Mouse (Mus musculus) kidney, embryonic 15.5 days (tissue): Measurements from ENCODE around the gene Rab4b. TPM values are rescaled to one million over a fixed set of nuclear protein-coding genes. Genes with fewer than 3 reads are reported as not detected.

Experiments
- ATAC-seq: fragments of 200-750 bp; cut with Nextera tagmentation; replicated peaks from 2 replicates; pipeline ENCODE4 v1.8.0; 2017; ENCODE audit warnings: moderate TSS enrichment; ENCODE audit not compliant: low FRiP score
- H3K27ac ChIP-seq: fragments of 300-500 bp; sonication (generic); 2 replicates; pipeline ENCODE4 v1.5.1; 2015; ENCODE audit warnings: mild to moderate bottlenecking, inconsistent platforms
- H3K27me3 ChIP-seq: fragments of 300-500 bp; sonication (generic); 2 replicates; pipeline ENCODE4 v1.6.1; 2015; ENCODE audit warnings: inconsistent platforms
- H3K36me3 ChIP-seq: fragments of 300-500 bp; sonication (generic); 2 replicates; pipeline ENCODE4 v1.6.1; 2015; ENCODE audit warnings: inconsistent platforms
- H3K4me1 ChIP-seq: fragments of 300-500 bp; sonication (generic); 2 replicates; pipeline ENCODE4 v1.6.1; 2015; ENCODE audit warnings: inconsistent platforms
- H3K4me2 ChIP-seq: fragments of 300-500 bp; sonication (generic); 2 replicates; pipeline ENCODE4 v1.6.1; 2015; ENCODE audit warnings: moderate library complexity, mild to moderate bottlenecking, inconsistent platforms
- H3K4me3 ChIP-seq: fragments of 300-500 bp; sonication (generic); replicated peaks from 2 replicates; pipeline ENCODE4 v1.5.1; 2015; ENCODE audit warnings: mild to moderate bottlenecking, inconsistent platforms
- H3K9ac ChIP-seq: fragments of 300-500 bp; sonication (generic); 2 replicates; pipeline ENCODE4 v1.6.1; 2015; ENCODE audit warnings: mild to moderate bottlenecking, inconsistent platforms
- H3K9me3 ChIP-seq: fragments of 300-500 bp; sonication (generic); replicated peaks from 2 replicates; pipeline ENCODE4 v1.6.1; 2016; ENCODE audit warnings: inconsistent platforms
- WGBS: fragments of 180-500 bp; shearing (Covaris S2); methylation state at CpG from one replicate; pipeline ENCODE4 v1.1.7; 2015; ENCODE audit warnings: mixed read lengths; 5-methylcytosine and 5-hydroxymethylcytosine counted together
- polyA plus RNA-seq: library from polyadenylated mRNA; unstranded; fragments of >200 nt; fragmentation: Nextera tagmentation; extraction: Ambion mirVana; gene quantifications from 2 replicates; pipeline ENCODE4 v1.2.1, GENCODE M21; 2015

Rab4b gene
- polyA plus RNA-seq, 1 experiment from 2014 or later, result 66.8 TPM

GRCm38 (mm10) chr7:27180837-27181695 lies 2.4 kb upstream of the Rab4b start, which contains the start of the genes Gm21983 and Mia:
Gene Gm21983, minus strand, starts transcription at chr7:27181086.
Gene Mia, minus strand, starts transcription at chr7:27181157.
- Histone ChIP-seq H3K36me3 (peaks cover 29% of the 10 kb centered on the region), H3K9ac (no peak within 1 kb of the TSS; the same call in 1 of the 2 replicates), H3K4me2 (peak within 1 kb of the TSS; percentile 56; the same call in 1 of the 2 replicates), H3K27ac (peak within 1 kb of the TSS; percentile 97), H3K4me1 (peaks cover 28% of the 10 kb centered on the region), H3K27me3 (no peaks in the 10 kb centered on the region), H3K9me3 (no peaks in the 10 kb centered on the region), H3K4me3 (peak within 1 kb of the TSS; percentile 16; the same call in 1 of the 2 replicates)
- WGBS, result 57% methylated on average over 14 of the region's 14 CpGs
- ATAC-seq, result no peak

DNA sequence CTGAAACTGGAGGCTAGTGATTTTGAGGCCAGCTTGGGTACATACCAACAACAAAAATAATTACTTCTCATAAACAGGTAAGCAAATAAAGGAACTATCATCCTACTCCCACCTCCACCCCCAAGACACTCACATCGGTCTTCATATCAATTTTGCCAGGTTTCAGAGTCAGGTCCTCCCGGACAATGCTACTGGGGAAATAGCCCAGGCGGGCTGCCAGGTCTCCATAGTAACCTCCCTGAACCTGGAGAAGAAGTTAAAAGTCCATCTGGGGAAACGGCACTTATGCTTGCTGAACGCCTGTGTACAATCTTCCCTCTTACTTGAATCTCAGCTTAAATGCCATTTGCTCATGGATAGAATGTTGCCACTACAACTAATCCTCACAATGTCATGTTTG lies 1.3 kb upstream of the Rab4b start:
- Histone ChIP-seq H3K9me3 (no peaks in the 10 kb centered on the region), H3K4me1 (peaks cover 28% of the 10 kb centered on the region), H3K9ac (no peak overlapping the region), H3K4me3 (0 out of 2 replicates have a peak overlapping the region, but pooled peaks have one; percentile 10), H3K27ac (peak overlapping the region; percentile 97), H3K36me3 (peaks cover 22% of the 10 kb centered on the region), H3K27me3 (no peaks in the 10 kb centered on the region), H3K4me2 (peak overlapping the region; percentile 56)
- 61% methylated on average over 5 of the region's 5 CpGs for WGBS
- no peak for ATAC-seq

GRCm38 (mm10) chr7:27179217-27179918 lies 672 bp upstream of the Rab4b start:
- H3K9ac ChIP-seq, result peak overlapping the region; percentile 23
- H3K9me3 ChIP-seq, result no peaks in the 10 kb centered on the region
- peak overlapping the region; percentile 70 for H3K4me3 ChIP-seq
- no peak for ATAC-seq
- 47% methylated on average over 16 of the region's 16 CpGs for WGBS
- no peaks in the 10 kb centered on the region for H3K27me3 ChIP-seq
- peaks cover 28% of the 10 kb centered on the region for H3K4me1 ChIP-seq
- peak overlapping the region; percentile 97 for H3K27ac ChIP-seq
- H3K4me2 ChIP-seq, result peak overlapping the region; percentile 56
- peaks cover 22% of the 10 kb centered on the region for H3K36me3 ChIP-seq

GRCm38 (mm10) chr7:27177942-27178323 lies 763 bp downstream of the Rab4b start:
- Histone ChIP-seq H3K9ac (peak overlapping the region; percentile 61), H3K9me3 (no peaks in the 10 kb centered on the region), H3K4me3 (peak overlapping the region; percentile 70), H3K36me3 (peaks cover 24% of the 10 kb centered on the region), H3K4me1 (peaks cover 28% of the 10 kb centered on the region), H3K4me2 (peak overlapping the region; percentile 56), H3K27ac (peak overlapping the region; percentile 97), H3K27me3 (no peaks in the 10 kb centered on the region)
- WGBS, result 19% methylated on average over 4 of the region's 4 CpGs
- ATAC-seq, result peak; percentile 0; the same call in 1 of the 2 replicates

- peaks cover 16% of the 10 kb centered on the region for H3K4me1 ChIP-seq
- ATAC-seq, result no peak
- 93% methylated on average over 7 of the region's 7 CpGs for WGBS
- H3K36me3 ChIP-seq, result peaks cover 43% of the 10 kb centered on the region
- no peak overlapping the region for H3K9ac ChIP-seq
- no peak overlapping the region for H3K4me2 ChIP-seq
- H3K27ac ChIP-seq, result no peak overlapping the region
- H3K4me3 ChIP-seq, result no peak overlapping the region
- H3K27me3 ChIP-seq, result no peaks in the 10 kb centered on the region
- H3K9me3 ChIP-seq, result no peaks in the 10 kb centered on the region
Observed at GRCm38 (mm10) chr7:27174896-27175295, 3.8 kb downstream of the Rab4b start.

DNA sequence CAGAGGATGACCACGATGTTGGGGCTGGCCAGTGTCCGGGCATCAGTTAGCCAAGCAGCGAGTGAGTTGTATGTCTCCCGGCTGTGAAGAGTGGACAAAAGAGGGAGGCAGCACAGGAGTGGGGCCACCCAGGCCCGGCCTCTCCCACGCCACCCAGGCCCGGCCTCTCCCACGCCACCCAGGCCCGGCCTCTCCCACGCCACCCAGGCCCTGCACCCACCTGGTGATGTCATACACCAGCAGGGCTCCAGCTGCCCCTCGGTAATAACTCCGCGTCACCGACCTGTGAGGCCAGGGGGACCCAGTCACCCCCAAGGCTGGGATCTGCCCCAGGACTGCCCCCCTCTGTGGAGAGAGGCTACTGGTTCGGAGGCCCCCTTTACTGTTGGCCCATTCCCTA lies 4.2 kb downstream of the Rab4b start:
- Histone ChIP-seq H3K27ac (no peak overlapping the region), H3K27me3 (no peaks in the 10 kb centered on the region), H3K4me1 (peaks cover 12% of the 10 kb centered on the region), H3K4me3 (no peak overlapping the region), H3K9me3 (no peaks in the 10 kb centered on the region), H3K36me3 (peaks cover 43% of the 10 kb centered on the region), H3K4me2 (no peak overlapping the region), H3K9ac (no peak overlapping the region)
- WGBS, result 91% methylated on average over 15 of the region's 15 CpGs
- ATAC-seq, result no peak

DNA sequence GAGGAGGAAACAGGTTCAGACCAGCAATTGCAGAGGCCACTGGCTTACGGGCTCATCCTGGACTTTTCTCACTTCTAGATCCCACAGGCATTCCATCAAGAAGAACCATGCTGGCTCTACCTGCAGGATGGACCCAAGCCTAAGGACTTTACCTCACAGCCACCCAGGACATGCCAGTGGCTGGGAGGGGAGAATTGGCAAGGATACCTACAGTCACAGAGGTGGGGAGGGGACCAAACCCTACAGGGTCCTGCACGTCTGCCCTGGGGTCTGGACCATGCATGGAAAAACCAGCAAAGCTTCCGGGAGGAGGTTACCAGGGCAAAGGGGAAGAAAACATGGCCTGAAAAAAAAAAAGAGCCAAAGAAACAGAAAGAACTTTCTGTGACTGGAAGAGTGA lies 7.7 kb downstream of the Rab4b start:
- no peak for ATAC-seq
- no peaks in the 10 kb centered on the region for H3K27me3 ChIP-seq
- WGBS, result 81% methylated on average over 3 of the region's 3 CpGs
- H3K9ac ChIP-seq, result no peak overlapping the region
- peaks cover 10% of the 10 kb centered on the region for H3K4me1 ChIP-seq
- no peaks in the 10 kb centered on the region for H3K9me3 ChIP-seq
- peaks cover 43% of the 10 kb centered on the region for H3K36me3 ChIP-seq
- H3K4me3 ChIP-seq, result no peak overlapping the region
- no peak overlapping the region for H3K4me2 ChIP-seq
- no peak overlapping the region for H3K27ac ChIP-seq

DNA sequence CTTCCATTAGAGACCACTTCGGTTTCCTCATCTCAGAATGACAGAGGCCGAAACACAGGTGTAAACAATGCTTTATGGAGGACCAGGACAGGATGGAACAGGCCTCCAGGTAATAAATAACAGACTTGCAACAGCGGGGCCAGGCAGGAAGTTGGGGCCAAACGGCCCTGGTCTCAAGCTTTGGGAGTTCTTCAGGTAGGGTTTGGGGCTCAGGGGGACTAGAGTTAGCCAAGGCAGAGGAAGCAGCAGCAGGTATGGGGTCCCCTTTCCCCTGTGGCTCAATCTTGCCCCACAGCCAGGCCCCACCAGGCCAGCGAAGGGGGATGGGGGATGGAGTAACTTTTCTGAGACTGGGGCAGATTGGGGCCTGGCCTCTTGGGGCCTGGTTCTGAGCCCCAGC lies 10.3 kb downstream of the Rab4b start:
- no peak overlapping the region for H3K27ac ChIP-seq
- peaks cover 38% of the 10 kb centered on the region for H3K36me3 ChIP-seq
- WGBS, result 79% methylated on average over 5 of the region's 5 CpGs
- H3K9me3 ChIP-seq, result no peaks in the 10 kb centered on the region
- peaks cover 35% of the 10 kb centered on the region for H3K4me1 ChIP-seq
- H3K4me3 ChIP-seq, result no peak overlapping the region
- ATAC-seq, result no peak
- H3K27me3 ChIP-seq, result no peaks in the 10 kb centered on the region
- H3K4me2 ChIP-seq, result no peak overlapping the region
- H3K9ac ChIP-seq, result no peak overlapping the region

DNA sequence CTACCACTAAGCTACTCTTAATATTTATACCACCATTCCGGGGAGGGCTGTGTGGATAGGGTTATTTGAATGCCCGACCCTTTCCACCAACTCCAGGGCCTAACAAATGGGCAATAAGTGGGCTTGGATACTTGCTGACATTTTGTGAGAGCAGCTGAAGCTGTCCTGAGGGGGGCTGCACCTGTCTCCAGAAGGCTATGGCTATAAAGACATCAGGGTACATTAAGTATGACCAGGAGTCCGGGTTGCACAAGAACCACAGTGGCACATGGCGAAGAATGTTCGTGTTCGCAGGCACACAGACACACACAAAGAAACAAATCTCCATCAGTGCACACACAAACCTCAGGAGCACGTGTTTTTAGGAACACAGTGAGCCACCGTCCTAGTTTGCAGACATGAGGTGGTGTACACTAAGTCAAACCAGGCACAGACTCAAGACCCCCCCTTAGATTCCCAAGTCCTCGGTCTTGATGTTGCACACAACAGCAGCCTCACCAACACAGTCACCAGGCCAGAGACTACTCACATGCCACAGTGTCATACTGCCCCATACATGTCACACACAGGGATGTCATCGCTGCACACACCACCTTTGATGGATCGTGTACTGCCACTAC lies 11.1 kb downstream of the Rab4b start:
- WGBS, result 71% methylated on average over 11 of the region's 11 CpGs
- Histone ChIP-seq H3K4me2 (peak overlapping the region; percentile 86), H3K9ac (peak overlapping the region; percentile 79), H3K27me3 (no peaks in the 10 kb centered on the region), H3K9me3 (no peaks in the 10 kb centered on the region), H3K4me3 (peak overlapping the region; percentile 72), H3K4me1 (peaks cover 43% of the 10 kb centered on the region), H3K36me3 (peaks cover 37% of the 10 kb centered on the region), H3K27ac (peak overlapping the region; percentile 99)
- ATAC-seq, result no peak

DNA sequence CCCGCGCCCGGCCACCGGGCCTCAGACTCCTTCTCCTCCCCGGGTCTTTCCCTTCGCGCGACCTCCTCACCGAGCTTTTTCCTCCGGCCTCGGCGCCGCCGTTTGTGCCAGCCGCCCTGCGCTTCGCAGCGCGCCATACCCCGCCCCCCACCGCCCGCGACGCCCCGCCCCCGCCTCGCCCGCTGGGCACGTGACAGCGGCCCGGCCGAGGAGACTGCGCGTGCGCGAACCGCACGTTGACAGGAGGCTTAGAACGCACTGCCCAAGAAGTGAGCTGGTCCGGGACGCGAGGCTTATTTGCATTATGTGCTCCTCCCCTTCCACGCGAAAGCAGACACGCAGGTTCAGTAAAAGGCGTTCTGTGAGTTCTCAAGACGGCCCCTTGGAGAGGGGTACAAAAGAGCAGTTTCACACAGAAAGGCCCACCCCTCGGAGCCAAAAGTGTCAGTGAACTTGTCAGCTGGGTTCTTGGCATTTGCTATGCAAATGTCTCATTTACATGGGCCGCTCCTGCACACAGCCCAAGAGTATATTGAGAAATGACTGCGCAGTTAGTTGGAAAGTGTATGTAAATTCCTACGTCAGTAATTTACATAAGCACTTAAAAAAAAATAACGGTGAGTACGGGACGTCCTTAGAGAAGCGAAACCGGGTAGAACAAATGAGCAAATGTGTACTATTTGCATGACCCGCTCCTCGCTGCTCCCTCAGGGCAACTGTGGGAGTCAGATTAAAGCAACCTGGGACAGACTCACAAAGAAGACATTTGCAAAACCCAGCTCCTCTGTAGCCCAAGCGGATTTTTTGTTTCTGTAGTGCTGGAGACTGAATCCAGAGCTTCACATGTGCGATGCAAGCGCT lies 11.9 kb downstream of the Rab4b start, which contains the start of gene Egln2:
TSS of gene Egln2 (minus strand) at position 189 of the 861 bp plus-strand sequence.
- Histone ChIP-seq H3K27ac (peak within 1 kb of the TSS; percentile 99), H3K36me3 (peaks cover 37% of the 10 kb centered on the region), H3K9ac (peak within 1 kb of the TSS; percentile 79), H3K4me1 (peaks cover 51% of the 10 kb centered on the region), H3K4me3 (peak within 1 kb of the TSS; percentile 72), H3K27me3 (no peaks in the 10 kb centered on the region), H3K4me2 (peak within 1 kb of the TSS; percentile 86), H3K9me3 (no peaks in the 10 kb centered on the region)
- WGBS, result 2% methylated on average over 57 of the region's 61 CpGs
- ATAC-seq, result peak; percentile 84

GRCm38 (mm10) chr7:27166229-27166613 lies 12.5 kb downstream of the Rab4b start:
- H3K27me3 ChIP-seq, result no peaks in the 10 kb centered on the region
- peak overlapping the region; percentile 99 for H3K27ac ChIP-seq
- peaks cover 57% of the 10 kb centered on the region for H3K4me1 ChIP-seq
- WGBS, result 0% methylated on average over 28 of the region's 43 CpGs
- peak overlapping the region; percentile 72 for H3K4me3 ChIP-seq
- no peaks in the 10 kb centered on the region for H3K9me3 ChIP-seq
- H3K4me2 ChIP-seq, result peak overlapping the region; percentile 86
- peaks cover 39% of the 10 kb centered on the region for H3K36me3 ChIP-seq
- peak overlapping the region; percentile 79 for H3K9ac ChIP-seq
- ATAC-seq, result peak; percentile 84
